Mouse (Mus musculus) G1E (cell line): ENCODE data around the gene Peli1. TPM values are rescaled to one million over a fixed set of nuclear protein-coding genes. Genes with fewer than 3 reads are reported as not detected.
A peak's percentile ranks its signal among the peaks of the same experiment; 100 is the strongest.

Experiments used
- ATAC-seq: 2 replicates; pipeline ENCODE4 v1.8.0; 2016; ENCODE audit warnings: mild to moderate bottlenecking; ENCODE audit not compliant: insufficient number of reproducible peaks, poor library complexity, low FRiP score, severe bottlenecking; ENCODE audit errors: extremely low read depth
- DNase-seq: peaks from one replicate; pipeline ENCODE4 v3.0.0; 2012; ENCODE audit warnings: low spot score
- H3K27me3 ChIP-seq: 2 replicates; pipeline ENCODE4 v1.6.1; 2012; ENCODE audit warnings: mild to moderate bottlenecking, low read length, inconsistent platforms; ENCODE audit not compliant: insufficient read depth
- H3K36me3 ChIP-seq: replicated peaks from 2 replicates; pipeline ENCODE3; 2012; ENCODE audit warnings: mild to moderate bottlenecking, inconsistent platforms
- H3K4me1 ChIP-seq: 2 replicates; pipeline ENCODE4 v1.6.1; 2012; ENCODE audit warnings: low read depth, low read length, inconsistent platforms, mixed read lengths; ENCODE audit not compliant: insufficient read depth
- H3K4me3 ChIP-seq: 2 replicates; pipeline ENCODE4 v1.5.1; 2012; ENCODE audit warnings: low read depth, mild to moderate bottlenecking, inconsistent platforms, low read length, moderate library complexity, mixed read lengths
- H3K9me3 ChIP-seq: replicated peaks from 2 replicates; pipeline ENCODE4 v1.6.1; 2012; ENCODE audit warnings: inconsistent platforms
- CTCF ChIP-seq: IDR thresholded peaks from 2 replicates; pipeline ENCODE4 v1.5.1; 2012; ENCODE audit warnings: low read depth, low read length, inconsistent platforms, mixed read lengths
- GATA1 ChIP-seq: IDR thresholded peaks from 2 replicates; pipeline ENCODE4 v1.6.1; 2012; ENCODE audit warnings: borderline replicate concordance, low read length, inconsistent platforms, mixed read lengths
- GATA2 ChIP-seq: IDR thresholded peaks from 2 replicates; pipeline ENCODE4 v1.6.1; 2012; ENCODE audit warnings: low read depth, low read length, inconsistent platforms, borderline replicate concordance
- POLR2AphosphoS5 ChIP-seq: IDR thresholded peaks from 2 replicates; pipeline ENCODE4 v1.6.1; 2012; ENCODE audit warnings: low read depth, low read length, inconsistent platforms; ENCODE audit not compliant: insufficient replicate concordance
- TAL1 ChIP-seq: conservative IDR thresholded peaks from 2 replicates; pipeline ENCODE4 v1.6.1; 2012; ENCODE audit warnings: low read depth, low read length, inconsistent platforms, mixed read lengths
- polyA plus RNA-seq: library from polyadenylated mRNA; stranded (reverse); fragments of >175 nt; gene quantifications from 2 replicates; pipeline ENCODE4 v1.2.3, GENCODE M21; 2012
- total RNA-seq, 2 experiments: library from RNA; stranded (forward) in 1 of 2; stranded (reverse) in 1 of 2; fragments of 200-1000 nt in 1 of 2; fragments of >200 nt in 1 of 2; fragmentation: Nextera tagmentation in 1 of 2; gene quantifications; 2 replicates each; pipeline ENCODE4 v1.2.3; 2014 to 2017

Gene Peli1
- total and polyA plus RNA-seq, 3 experiments, result 16.5 to 35.7 (median 18.3) TPM

DNA sequence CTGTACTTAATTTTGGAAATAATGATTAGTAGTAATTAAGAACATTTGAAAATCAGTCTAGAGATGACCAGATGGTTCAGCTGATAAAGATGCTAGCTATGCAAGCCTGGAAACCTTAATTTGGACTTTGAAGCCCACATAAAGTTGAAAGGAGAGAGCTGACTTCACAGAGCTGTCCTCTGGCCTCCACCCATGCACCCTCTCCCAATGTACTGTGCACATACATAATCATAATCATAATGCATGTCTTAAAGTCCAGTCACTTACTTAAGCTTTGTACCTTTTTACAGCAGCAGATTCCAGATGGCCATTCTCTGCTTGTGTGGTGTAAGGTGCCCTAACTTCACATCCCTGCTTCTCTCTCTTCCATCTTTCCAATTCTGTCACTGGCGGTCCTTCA lies 9.6 kb downstream of the Peli1 start:
- no peak for ATAC-seq
- Histone ChIP-seq H3K4me1 (peaks cover 26% of the 10 kb centered on the region), H3K27me3 (no peaks in the 10 kb centered on the region), H3K4me3 (no peak overlapping the region), H3K9me3 (no peaks in the 10 kb centered on the region), H3K36me3 (peaks cover 4% of the 10 kb centered on the region)
- DNase-seq, result no peak
- TF ChIP-seq GATA1 (no peak), POLR2AphosphoS5 (no peak), TAL1 (no peak), GATA2 (no peak), CTCF (no peak)

DNA sequence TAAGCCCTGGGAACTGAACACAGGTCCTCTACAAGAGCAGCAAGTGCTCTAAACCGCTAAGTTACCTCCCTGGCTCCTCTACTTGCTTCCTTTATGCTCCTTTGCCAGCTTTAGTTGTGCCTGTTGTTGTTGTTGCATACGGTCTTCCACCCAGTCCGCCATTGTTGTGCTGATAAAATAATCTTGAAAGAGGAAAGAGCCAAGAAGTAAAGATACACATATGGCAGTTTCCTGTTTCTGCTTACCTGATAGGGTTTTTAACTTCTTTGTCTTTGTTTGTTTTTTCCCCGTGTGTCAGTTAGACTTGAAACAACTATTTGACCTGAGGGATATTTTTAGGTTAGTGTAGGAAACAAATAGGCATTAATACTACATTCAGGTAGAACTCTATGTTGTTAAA lies 10.2 kb downstream of the Peli1 start:
- DNase-seq (no peak), ATAC-seq (no peak)
- no peak for TF ChIP-seq TAL1
- TF ChIP-seq CTCF, result no peak
- no peak for TF ChIP-seq GATA1
- no peak for TF ChIP-seq GATA2
- no peak for TF ChIP-seq POLR2AphosphoS5
- Histone ChIP-seq H3K9me3 (no peaks in the 10 kb centered on the region), H3K4me3 (no peak overlapping the region), H3K4me1 (peaks cover 28% of the 10 kb centered on the region), H3K27me3 (no peaks in the 10 kb centered on the region), H3K36me3 (peaks cover 4% of the 10 kb centered on the region)

DNA sequence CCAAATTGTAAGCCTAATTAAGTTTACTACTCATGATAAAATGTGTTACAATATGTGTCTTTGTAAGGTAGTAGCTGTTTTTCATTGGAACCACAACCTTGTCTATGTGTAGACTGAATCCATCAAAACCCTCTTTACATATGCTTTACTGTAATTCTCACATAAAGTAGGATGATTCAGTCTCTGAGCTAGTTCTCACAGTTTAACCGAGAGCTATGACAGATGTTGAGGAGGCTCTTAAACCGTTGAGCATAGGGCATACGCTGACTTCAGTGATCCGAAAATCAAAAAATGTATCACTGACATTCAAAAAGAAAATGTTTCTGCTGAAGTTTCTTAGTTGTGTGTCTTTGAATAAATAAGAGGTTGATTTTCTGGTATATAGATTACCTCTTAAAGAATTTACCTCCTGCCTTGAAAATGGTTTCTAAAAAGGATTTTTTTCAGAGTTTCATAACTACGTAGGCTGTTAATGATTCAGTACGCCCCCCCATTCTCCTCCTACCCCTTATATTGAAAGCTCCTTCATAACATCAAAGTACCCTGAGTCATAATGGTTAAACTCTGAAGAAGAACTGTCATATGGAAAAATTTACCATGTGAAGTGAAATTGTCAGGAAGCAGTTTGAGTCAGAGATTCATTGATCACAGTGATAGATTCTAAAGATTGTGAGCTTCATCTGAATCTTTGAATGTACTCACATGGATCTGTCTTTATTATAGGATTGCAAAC lies 11.3 kb downstream of the Peli1 start:
- TF ChIP-seq POLR2AphosphoS5, result no peak
- no peak for TF ChIP-seq GATA2
- TF ChIP-seq TAL1, result no peak
- no peak for TF ChIP-seq CTCF
- no peak for TF ChIP-seq GATA1
- no peaks in the 10 kb centered on the region for H3K9me3 ChIP-seq
- DNase-seq (no peak), ATAC-seq (no peak)
- H3K4me1 ChIP-seq, result peaks cover 33% of the 10 kb centered on the region
- H3K4me3 ChIP-seq, result no peak overlapping the region
- H3K36me3 ChIP-seq, result peaks cover 13% of the 10 kb centered on the region
- no peaks in the 10 kb centered on the region for H3K27me3 ChIP-seq

DNA sequence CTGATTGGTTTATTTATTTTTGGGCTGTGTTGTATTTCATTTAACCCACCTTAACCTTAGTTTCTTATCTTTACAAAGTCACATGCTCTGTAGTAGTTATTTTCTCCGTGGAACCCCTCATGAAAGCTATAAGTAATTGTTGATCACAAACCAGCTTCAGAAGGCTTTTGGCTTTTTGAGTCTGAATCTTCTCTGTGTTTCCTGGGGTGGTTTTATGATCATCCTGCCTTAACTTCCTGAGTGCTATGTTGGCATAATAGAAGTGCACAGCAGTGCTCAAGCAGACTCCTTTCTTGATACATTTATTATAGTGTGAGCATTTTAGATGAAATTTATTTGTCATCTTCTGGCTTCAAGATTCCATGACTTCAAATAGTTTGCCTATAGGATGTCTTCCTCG lies 12.1 kb downstream of the Peli1 start:
- Histone ChIP-seq H3K27me3 (no peaks in the 10 kb centered on the region), H3K9me3 (no peaks in the 10 kb centered on the region), H3K36me3 (peaks cover 16% of the 10 kb centered on the region), H3K4me1 (peaks cover 29% of the 10 kb centered on the region), H3K4me3 (no peak overlapping the region)
- DNase-seq, result no peak
- no peak for TF ChIP-seq TAL1
- TF ChIP-seq GATA2, result no peak
- TF ChIP-seq GATA1, result no peak
- no peak for TF ChIP-seq CTCF
- no peak for TF ChIP-seq POLR2AphosphoS5
- ATAC-seq, result no peak

DNA sequence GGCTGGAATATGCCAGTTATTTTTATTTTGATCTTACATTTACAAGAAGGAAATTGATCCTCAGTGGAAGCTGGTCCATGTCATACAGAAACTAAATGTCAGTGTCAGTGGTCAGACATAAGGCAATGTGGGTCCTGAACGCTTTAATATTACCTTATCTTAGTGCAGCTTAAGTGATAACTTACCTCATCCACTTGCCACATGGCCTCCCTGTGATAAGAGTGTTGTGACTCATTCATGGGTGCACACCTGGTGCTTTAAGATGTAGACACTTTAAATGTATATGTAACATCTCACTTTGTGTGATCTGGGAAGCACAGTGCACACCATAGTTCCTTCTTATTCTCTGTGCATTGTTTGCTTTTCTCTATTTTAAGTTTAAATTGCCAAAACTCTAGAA lies 14.3 kb downstream of the Peli1 start:
- Histone ChIP-seq H3K9me3 (no peaks in the 10 kb centered on the region), H3K4me3 (no peak overlapping the region), H3K27me3 (no peaks in the 10 kb centered on the region), H3K4me1 (peaks cover 24% of the 10 kb centered on the region), H3K36me3 (peaks cover 17% of the 10 kb centered on the region)
- DNase-seq, result no peak
- ATAC-seq, result peak; percentile 63
- TF ChIP-seq CTCF (no peak), TAL1 (peak; percentile 50), GATA1 (no peak)

DNA sequence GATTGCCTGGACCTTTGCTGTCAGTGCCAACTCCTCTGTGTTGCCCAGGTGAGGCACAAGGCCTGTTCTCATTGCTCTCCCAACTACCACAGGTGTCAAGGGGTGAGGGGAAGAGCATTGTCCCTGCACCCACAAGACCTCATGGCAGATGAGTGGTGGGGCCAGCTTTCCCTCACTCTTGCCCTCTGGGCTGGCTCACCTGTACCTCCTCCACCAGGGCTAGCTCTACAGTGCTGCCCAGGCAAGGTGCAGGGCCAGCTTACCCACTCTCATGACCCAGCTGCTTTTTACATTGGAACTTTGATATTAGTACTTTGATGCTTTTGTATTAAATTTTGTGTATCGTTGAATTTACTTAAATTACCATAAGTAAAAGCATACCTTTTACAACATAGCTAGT lies 16.0 kb downstream of the Peli1 start:
- peaks cover 13% of the 10 kb centered on the region for H3K36me3 ChIP-seq
- ATAC-seq (no peak), DNase-seq (no peak)
- no peak overlapping the region for H3K4me3 ChIP-seq
- no peak for TF ChIP-seq TAL1
- TF ChIP-seq CTCF, result no peak
- no peak for TF ChIP-seq POLR2AphosphoS5
- no peak for TF ChIP-seq GATA1
- no peak for TF ChIP-seq GATA2
- no peaks in the 10 kb centered on the region for H3K9me3 ChIP-seq
- no peaks in the 10 kb centered on the region for H3K27me3 ChIP-seq
- H3K4me1 ChIP-seq, result peaks cover 17% of the 10 kb centered on the region

DNA sequence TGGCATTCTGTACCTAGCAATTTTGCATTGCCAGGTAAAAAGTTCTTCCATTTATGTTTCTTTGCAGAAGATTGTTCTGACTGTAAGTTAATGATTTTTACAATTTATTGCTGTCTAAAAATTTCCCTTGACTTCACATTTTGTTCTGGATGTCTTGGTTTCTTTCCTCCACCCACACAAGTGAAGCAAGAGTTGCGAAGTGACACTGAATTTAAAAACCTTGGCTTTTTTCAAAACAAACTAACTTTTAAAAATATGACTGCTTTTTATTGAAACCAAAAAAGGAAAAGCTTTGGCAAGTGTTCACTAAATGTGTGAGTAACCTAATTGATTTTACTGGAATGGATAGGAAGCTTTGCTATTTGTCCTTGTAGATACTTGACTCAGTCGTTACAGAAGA lies 18.2 kb downstream of the Peli1 start:
- ATAC-seq, result no peak
- Histone ChIP-seq H3K9me3 (no peaks in the 10 kb centered on the region), H3K36me3 (peaks cover 13% of the 10 kb centered on the region), H3K4me1 (peaks cover 17% of the 10 kb centered on the region), H3K4me3 (no peak overlapping the region), H3K27me3 (no peaks in the 10 kb centered on the region)
- DNase-seq, result no peak
- TF ChIP-seq POLR2AphosphoS5 (no peak), TAL1 (no peak), GATA1 (no peak), GATA2 (no peak), CTCF (no peak)
